Mouse (Mus musculus) cerebellum, adult 2 months (tissue): ENCODE measurements at regions not wholly inside any gene's neighbourhood (a gene's known extent, or its start where the extent isn't known, plus 50 kb on each side); places are given as distances from the start of the nearest gene placed in this dataset.

Source experiments
- CTCF ChIP-seq: fragments of 200-500 bp; IDR thresholded peaks from 2 replicates; pipeline ENCODE4 v1.5.1; 2011; ENCODE audit warnings: low read depth, mild to moderate bottlenecking, control low read depth, low read length, moderate library complexity, borderline replicate concordance; ENCODE audit not compliant: insufficient read depth
- POLR2A ChIP-seq: fragments of 200-500 bp; IDR thresholded peaks from 2 replicates; pipeline ENCODE4 v1.6.1; 2011; ENCODE audit warnings: low read length, control low read depth, borderline replicate concordance; ENCODE audit not compliant: insufficient read depth

GRCm38 (mm10) chr12:77065645-77066512 is 103.9 kb upstream of the Max start:
- TF ChIP-seq CTCF = no peak
- no peak for TF ChIP-seq POLR2A
